In genomic region chr1:57386519-57386918, GRCm38 (mm10) we compare ENCODE assay signal across 26 mouse cellular contexts. TPM values are rescaled to one million over a fixed set of nuclear protein-coding genes. Genes with fewer than 3 reads are reported as not detected.
DNase-seq lines count a peak whose midpoint lies in the region; ATAC-seq and TF ChIP-seq lines count a peak whose summit lies in the region.
"Had no signal": no experiment of that assay in that cellular context is flagged by ENCODE, and none has a peak within 500 bp of the region (broad histone marks: within the 10 kb centered on the region; RNA-seq: fewer than 3 reads in every experiment).

No protein-coding gene starts in this region.

- H3K4me3 ChIP-seq in layer of hippocampus, adult 2 months = no peak overlapping the region
- H3K4me3 ChIP-seq in myocyte = no peak overlapping the region
- H3K4me3 ChIP-seq: embryonic facial prominence, embryonic 10.5 days; embryonic facial prominence, embryonic 13.5 days; forebrain, embryonic 10.5 days; gastrocnemius, adult 2 months; heart, embryonic 10.5 days; heart, embryonic 13.5 days; hindbrain, embryonic 12.5 days; hindbrain, embryonic 15.5 days had no signal

- peak; percentile 82 for ATAC-seq in Patski
- ATAC-seq: CD4-positive, CD25-positive, alpha-beta regulatory T cell, adult 4 months; forebrain, postnatal 0 days; intestine, postnatal 0 days had no signal

- H3K27me3 ChIP-seq in Patski (no peaks in the 10 kb centered on the region), myocyte (ENCODE audit: control insufficient read depth, insufficient read depth, insufficient read length) (no peaks in the 10 kb centered on the region)
- H3K27me3 ChIP-seq: embryonic facial prominence, embryonic 13.5 days; heart, embryonic 13.5 days; hindbrain, embryonic 12.5 days; hindbrain, embryonic 15.5 days had no signal

- H3ac ChIP-seq in myocyte (ENCODE audit: control insufficient read depth, insufficient read length) = no peak overlapping the region

- H3K4me2 ChIP-seq in myocyte (ENCODE audit: low read depth) = peak overlapping the region; percentile 16
- H3K4me2 ChIP-seq: embryonic facial prominence, embryonic 13.5 days; heart, embryonic 13.5 days; hindbrain, embryonic 12.5 days; hindbrain, embryonic 15.5 days had no signal

- peaks cover 6% of the 10 kb centered on the region for H3K79me2 ChIP-seq in myocyte (ENCODE audit: control insufficient read depth, insufficient read depth)

- in situ Hi-C loops in Patski (cut with MboI; ENCODE audit: low pct_unique_long_range_greater_than_20kb) = loop anchor here (25.0 kb wide), 1 partner anchor 1974 kb away; the partner anchor contains the start of gene Plcl1

- TF ChIP-seq CTCF in layer of hippocampus, adult 2 months (conservative IDR thresholded peaks at IDR 0.05) = no peak
- no peak for TF ChIP-seq CTCF in Patski (IDR thresholded peaks at IDR 0.05)

- peak overlapping the region; percentile 84 for H3K27ac ChIP-seq in layer of hippocampus, adult 2 months
- H3K27ac ChIP-seq: embryonic facial prominence, embryonic 10.5 days; embryonic facial prominence, embryonic 13.5 days; forebrain, embryonic 10.5 days; gastrocnemius, adult 2 months; heart, embryonic 10.5 days; heart, embryonic 13.5 days; hindbrain, embryonic 12.5 days; hindbrain, embryonic 15.5 days had no signal

- CTCF ChIA-PET in Patski (lab: Charles Lee) = interaction anchor here (0.8 to 1.3 kb wide), 3 partner anchors 8 to 47 kb away, joined by 3 to 4 read pairs (median 3); no protein-coding TSS in a partner anchor

- DNase-seq in layer of hippocampus, adult 2 months (ENCODE audit: low spot score in 2 of 2) = no peak
- DNase-seq in layer of hippocampus, adult 8-10 months (ENCODE audit: low spot score in 2 of 2) = no peak
- no peak for DNase-seq in Patski (ENCODE audit: low read depth, low spot score)
- no peak for DNase-seq in heart, postnatal 10 days
- DNase-seq in left cerebral cortex, adult 11 months (ENCODE audit: low spot score) = no peak
- DNase-seq: adrenal gland, adult 2 months; adrenal gland, postnatal 14 days; cerebellum, adult 11-12 months; cerebellum, adult 8-10 months; cerebellum, postnatal 10 days; cerebellum, postnatal 36 days; embryo, embryonic 11 days; forebrain, postnatal 0 days; gastrocnemius, adult 2 months; gastrocnemius, postnatal 14 days; heart, adult 18-20 months had no signal

- intact Hi-C loops in heart, postnatal 10 days (cut with DNase I) = no loop called here

- H3K36me3 ChIP-seq in myocyte (ENCODE audit: control insufficient read depth, insufficient read depth) = peaks cover 11% of the 10 kb centered on the region

- POLR2A ChIA-PET in Patski (lab: Charles Lee) = no interaction called here

- no peak for TF ChIP-seq POLR2A in myocyte (IDR thresholded peaks at IDR 0.05; ENCODE audit: insufficient read length, low read depth)

TF ChIP-seq in myocyte, 11 proteins besides CTCF, POLR2A, EP300 and RAD21:
- TF ChIP-seq E2F4 (IDR thresholded peaks at IDR 0.05; ENCODE audit: insufficient read depth) (no peak), POLR2AphosphoS2 (IDR thresholded peaks at IDR 0.05; ENCODE audit: insufficient read length, low read depth) (no peak), REST (IDR thresholded peaks at IDR 0.05; ENCODE audit: insufficient read depth, insufficient read length) (no peak), USF1 (IDR thresholded peaks at IDR 0.05; ENCODE audit: low read depth) (no peak), MYOG (IDR thresholded peaks at IDR 0.05; ENCODE audit: control insufficient read depth in 1 of 3, insufficient read depth in 1 of 3, insufficient read length in 2 of 3, low read depth in 2 of 3) (no peak)

RNA-seq across cellular contexts. Expression of gene 1700066M21Rik, which starts 9.1 kb away (rescaled TPM):
- total RNA-seq in layer of hippocampus, adult 2 months (2021) = 10 to 100 TPM; 22.2 to 24.5 TPM
- total RNA-seq in layer of hippocampus, adult 8-10 months (2022) = 10 to 100 TPM; 18.7 to 26.0 (median 21.8) TPM
- polyA plus RNA-seq in Patski (2021) (11.6 TPM), myocyte (2012; fragmentation: generic; extraction: Trizol) (5.9 TPM)
- total RNA-seq in heart, postnatal 10 days (2021) = 1 to 10 TPM; 3.1 to 4.7 TPM

RNA-seq across cellular contexts. Expression of gene Maip1, which starts 19.6 kb away (rescaled TPM):
- 10 to 100 TPM; 12.1 to 12.5 TPM for total RNA-seq in layer of hippocampus, adult 2 months (2021)
- 10 to 100 TPM; 12.0 to 13.4 (median 12.5) TPM for total RNA-seq in layer of hippocampus, adult 8-10 months (2022)
- polyA plus RNA-seq in Patski (2021) (12.3 TPM), myocyte (2012; fragmentation: generic; extraction: Trizol) (6.9 TPM)
- total RNA-seq in heart, postnatal 10 days (2021) = 10 to 100 TPM; 11.7 to 11.9 TPM

RNA-seq across cellular contexts. Expression of gene Tyw5, which starts 20.4 kb away (rescaled TPM):
- total RNA-seq in layer of hippocampus, adult 2 months (2021) = 10 to 100 TPM; 23.8 to 25.9 TPM
- total RNA-seq in layer of hippocampus, adult 8-10 months (2022) = 10 to 100 TPM; 17.6 to 25.9 (median 22.3) TPM
- polyA plus RNA-seq in Patski (2021) = 31.5 TPM
- 6.4 TPM for polyA plus RNA-seq in myocyte (2012; fragmentation: generic; extraction: Trizol)
- total RNA-seq in heart, postnatal 10 days (2021) = 10 to 100 TPM in 1 of 2 experiments, 1 to 10 TPM in 1; 8.1 to 11.8 TPM
